Mouse (Mus musculus): Measurements from ENCODE around the gene Itga4.

- TF ChIP-seq EP300 (IDR thresholded peaks at IDR 0.05; ENCODE audit: low read depth), result no peak
- TF ChIP-seq CTCF (IDR thresholded peaks at IDR 0.05; ENCODE audit: low read depth), result no peak
Measured at GRCm38 (mm10) chr2:79256880-79257279, 1.7 kb downstream of the Itga4 start.

Data from liver, postnatal 0 days (tissue).